Mouse (Mus musculus): ENCODE data around the gene Cd8b1. TPM values are rescaled to one million over a fixed set of nuclear protein-coding genes. Genes with fewer than 3 reads are reported as not detected.
A peak's percentile ranks its signal among the peaks of the same experiment; 100 is the strongest.

Gene Cd8b1
- total RNA-seq, 1 experiment from 2014 or later: not detected

DNA sequence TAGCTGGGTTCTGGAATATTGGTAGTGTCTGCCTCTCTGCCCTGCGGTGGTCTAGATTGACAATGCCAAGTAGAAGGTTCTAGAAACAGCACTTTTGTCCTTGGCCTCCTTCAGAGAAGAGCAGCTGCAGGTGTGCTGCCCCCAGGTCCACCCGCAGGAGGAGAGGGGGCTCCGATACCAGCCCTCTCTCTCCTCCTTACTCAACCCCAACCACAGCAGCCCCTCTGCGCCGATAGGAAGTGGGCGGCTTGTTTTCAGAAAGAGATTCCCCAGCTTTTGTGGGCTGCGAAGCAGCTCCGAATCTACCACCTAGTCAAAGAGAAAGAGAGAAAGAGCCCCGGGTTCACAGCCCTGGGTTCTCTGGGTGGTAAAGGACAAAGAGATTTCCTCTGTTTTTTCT, 18.6 kb downstream of the Cd8b1 start:
- no peak for ATAC-seq (replicated peaks; ENCODE audit: low read depth, poor library complexity, severe bottlenecking)

DNA sequence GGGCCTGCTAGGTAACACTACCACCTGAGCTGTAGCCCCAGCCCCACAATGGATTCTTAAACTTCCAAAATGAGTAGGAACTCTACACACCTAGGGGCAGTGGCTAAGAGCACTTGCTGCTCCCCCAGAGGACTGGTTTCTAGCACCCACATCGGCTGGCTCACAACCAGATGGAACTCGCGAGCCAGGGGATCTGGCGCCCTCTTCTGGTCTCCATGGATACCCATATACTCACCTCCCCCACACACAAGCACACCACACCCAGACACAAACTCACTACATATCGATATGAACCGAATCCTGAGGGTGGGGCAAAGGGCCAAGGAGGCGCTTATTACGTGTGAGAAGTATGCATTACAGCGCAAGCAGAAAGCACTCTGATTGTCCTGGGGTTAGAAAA, 25.4 kb downstream of the Cd8b1 start:
- no peak for ATAC-seq (replicated peaks; ENCODE audit: low read depth, poor library complexity, severe bottlenecking)

DNA sequence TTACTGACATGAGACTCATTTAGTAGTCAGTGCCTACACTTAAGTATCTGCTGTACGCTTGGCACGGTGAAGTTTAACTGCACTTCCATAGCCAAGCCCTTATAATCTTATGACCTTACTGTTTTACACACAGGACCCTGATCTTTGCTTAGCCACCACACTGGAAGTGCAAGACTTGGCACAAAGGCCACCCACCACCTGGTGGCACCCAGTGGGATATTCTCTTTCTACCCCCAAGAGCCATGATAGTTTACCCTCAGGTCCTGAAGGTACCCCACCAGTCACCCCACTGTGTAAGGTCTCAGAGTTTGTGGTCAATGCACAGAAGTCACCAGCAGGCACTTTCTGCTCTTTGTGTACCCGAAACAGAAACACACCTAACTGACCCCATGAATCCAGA, 28.6 kb downstream of the Cd8b1 start:
- 0 out of 2 replicates have a peak, but pooled peaks have one; percentile 22 for ATAC-seq (replicated peaks; ENCODE audit: low read depth, poor library complexity, severe bottlenecking)

- no peak for ATAC-seq (replicated peaks; ENCODE audit: low read depth, poor library complexity, severe bottlenecking)
Measured at GRCm38 (mm10) chr6:71352201-71352600, 29.6 kb downstream of the Cd8b1 start.

GRCm38 (mm10) chr6:71352866-71353427, 30.4 kb downstream of the Cd8b1 start:
- no peak for ATAC-seq (replicated peaks; ENCODE audit: low read depth, poor library complexity, severe bottlenecking)

DNA sequence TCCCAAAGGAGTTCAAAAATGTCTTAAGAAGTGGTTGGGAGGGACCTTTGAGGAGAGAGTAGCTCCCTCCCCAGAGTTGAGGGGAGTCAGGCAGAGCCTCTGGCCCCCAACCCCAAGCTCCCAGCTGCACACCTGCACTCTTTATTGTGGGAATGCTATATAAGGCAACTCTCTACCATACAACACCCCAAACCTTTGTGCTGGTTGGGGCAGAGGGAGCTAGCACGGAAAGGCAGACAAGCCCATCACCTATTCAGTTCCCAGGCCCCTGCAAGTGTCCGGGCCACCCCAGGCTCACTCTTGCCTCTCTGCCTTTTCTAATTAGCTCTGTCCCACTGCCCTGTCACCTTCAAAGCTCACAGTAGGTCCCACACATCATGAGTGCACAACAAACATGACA, 31.1 kb downstream of the Cd8b1 start:
- no peak for ATAC-seq (replicated peaks; ENCODE audit: low read depth, poor library complexity, severe bottlenecking)

GRCm38 (mm10) chr6:71357493-71357892, 34.9 kb downstream of the Cd8b1 start:
- no peak for ATAC-seq (replicated peaks; ENCODE audit: low read depth, poor library complexity, severe bottlenecking)

- ATAC-seq (replicated peaks; ENCODE audit: low read depth, poor library complexity, severe bottlenecking): no peak
Measured at GRCm38 (mm10) chr6:71360221-71360620, 37.6 kb downstream of the Cd8b1 start.

DNA sequence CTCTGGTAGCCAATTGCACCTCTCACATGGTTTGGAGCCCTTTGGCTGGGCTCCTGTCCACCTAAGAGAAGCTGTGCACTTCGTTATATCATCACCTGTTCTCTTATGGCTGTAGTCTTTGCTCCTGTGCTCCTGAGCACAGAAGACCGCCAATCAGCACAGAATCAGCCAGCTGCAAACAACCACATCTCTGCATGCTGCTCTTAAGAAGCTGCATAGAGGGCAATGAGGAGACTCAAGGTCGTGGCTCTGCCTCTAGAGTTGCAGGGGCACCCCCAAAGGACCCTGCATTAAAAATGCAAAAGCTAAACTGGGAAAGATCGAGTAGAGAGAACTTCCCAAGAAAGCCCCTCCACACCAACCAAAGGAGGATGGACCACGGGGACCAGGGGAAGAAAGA, 38.2 kb downstream of the Cd8b1 start:
- no peak for ATAC-seq (replicated peaks; ENCODE audit: low read depth, poor library complexity, severe bottlenecking)

DNA sequence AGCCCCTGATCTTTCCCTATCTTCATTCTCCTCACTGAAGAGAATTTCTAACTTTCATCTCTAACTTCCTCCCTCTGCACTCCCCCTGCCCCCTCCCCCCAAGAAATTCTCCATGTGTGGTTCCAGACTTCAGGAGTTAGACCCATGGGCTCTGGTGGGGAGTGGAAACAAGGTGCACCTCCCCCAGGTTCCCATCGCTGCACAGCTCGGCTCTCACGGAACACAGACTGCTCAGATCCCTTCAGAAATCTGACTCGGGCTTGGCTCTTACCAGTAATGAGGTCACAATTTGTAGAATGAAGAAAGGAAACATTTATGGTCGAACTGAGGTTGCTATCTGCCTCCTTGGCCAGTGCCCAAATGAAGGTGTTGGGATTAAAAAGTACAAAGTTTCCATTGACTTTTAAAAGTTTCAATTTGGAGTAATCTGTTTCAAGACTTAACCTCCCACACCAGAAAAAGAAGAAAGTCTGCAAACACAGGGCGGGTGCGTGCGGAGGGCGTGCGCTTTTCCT, 38.6 kb downstream of the Cd8b1 start:
- ATAC-seq (replicated peaks; ENCODE audit: low read depth, poor library complexity, severe bottlenecking): no peak

DNA sequence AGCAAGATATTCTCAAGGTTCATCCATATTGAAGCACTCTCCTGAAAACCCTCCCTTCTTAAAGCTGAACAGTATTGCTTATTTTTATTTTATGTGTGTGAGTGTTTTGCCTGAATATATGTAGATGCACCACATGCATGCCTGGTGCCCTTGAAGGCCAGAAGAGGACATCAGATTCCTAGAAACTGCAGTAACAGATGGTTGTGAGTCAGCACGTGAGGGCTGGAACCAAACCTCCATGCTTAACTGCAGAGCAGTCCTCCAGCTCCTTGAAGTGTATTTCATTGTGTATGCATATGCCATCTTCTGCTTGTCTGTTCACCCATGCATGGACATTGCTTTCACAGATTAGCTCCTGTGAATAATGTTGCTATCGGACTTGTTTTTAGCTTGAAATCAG, 41.4 kb downstream of the Cd8b1 start:
- no peak for ATAC-seq (replicated peaks; ENCODE audit: low read depth, poor library complexity, severe bottlenecking)

DNA sequence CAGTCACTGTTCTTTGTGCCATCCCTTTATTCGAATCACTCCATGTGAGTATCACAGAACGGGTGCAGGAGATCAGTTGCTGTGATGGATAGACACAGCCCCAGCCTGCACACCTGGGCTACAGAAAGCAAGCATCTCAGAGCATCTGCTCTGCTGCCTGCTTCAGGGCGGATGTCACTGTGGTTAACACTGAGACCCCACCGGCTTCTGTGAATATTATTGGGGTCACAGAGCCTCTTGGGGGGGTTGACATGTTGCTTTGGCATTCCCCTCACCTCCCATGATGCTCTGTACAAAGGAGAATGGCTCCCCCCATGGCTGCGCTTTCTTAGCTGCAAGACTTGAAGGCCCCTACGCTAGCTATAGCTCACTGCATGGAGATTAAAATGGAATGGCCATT, 46.8 kb downstream of the Cd8b1 start:
- ATAC-seq (replicated peaks; ENCODE audit: low read depth, poor library complexity, severe bottlenecking): no peak

- ATAC-seq (replicated peaks; ENCODE audit: low read depth, poor library complexity, severe bottlenecking): no peak
Measured at GRCm38 (mm10) chr6:71371085-71371605, 48.6 kb downstream of the Cd8b1 start.

DNA sequence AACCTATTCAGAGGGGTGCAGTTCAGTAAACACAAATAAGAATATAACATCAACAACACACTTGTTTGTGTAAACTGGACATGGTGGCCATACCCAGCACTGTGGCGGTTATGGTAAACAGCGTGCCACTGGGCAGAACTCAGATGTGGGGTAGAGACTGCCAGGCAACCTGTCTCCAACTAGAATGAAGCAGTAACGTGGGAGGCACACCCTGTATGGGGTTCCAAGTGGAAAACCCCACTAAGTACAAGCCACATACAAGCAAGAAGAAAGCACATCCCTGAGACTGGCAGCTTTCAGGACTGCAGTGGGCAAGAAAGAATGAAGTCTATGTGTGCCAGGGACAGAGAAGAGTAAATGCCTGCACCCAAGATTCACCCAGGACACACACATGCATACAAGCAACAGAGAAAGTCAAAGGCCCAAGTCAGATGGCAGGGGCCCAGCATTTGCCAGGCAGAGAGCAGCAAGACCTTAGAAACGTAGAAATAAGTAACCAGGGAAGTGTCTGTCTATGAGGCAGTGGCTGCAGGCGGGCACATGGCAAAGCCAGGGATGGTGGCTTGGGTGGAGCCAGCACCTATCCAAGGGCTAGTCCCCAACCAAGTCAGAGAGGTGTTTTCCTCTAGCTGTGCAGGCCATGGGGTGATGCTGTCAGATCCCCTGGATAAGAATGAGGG, 49.6 kb downstream of the Cd8b1 start:
- no peak for ATAC-seq (replicated peaks; ENCODE audit: low read depth, poor library complexity, severe bottlenecking)

- ATAC-seq (replicated peaks; ENCODE audit: low read depth, poor library complexity, severe bottlenecking): no peak
Measured at GRCm38 (mm10) chr6:71373249-71373775, 50.7 kb downstream of the Cd8b1 start, which contains the start of gene Cd8a. Gene Cd8a (plus strand): TSS chr6:71373427.

DNA sequence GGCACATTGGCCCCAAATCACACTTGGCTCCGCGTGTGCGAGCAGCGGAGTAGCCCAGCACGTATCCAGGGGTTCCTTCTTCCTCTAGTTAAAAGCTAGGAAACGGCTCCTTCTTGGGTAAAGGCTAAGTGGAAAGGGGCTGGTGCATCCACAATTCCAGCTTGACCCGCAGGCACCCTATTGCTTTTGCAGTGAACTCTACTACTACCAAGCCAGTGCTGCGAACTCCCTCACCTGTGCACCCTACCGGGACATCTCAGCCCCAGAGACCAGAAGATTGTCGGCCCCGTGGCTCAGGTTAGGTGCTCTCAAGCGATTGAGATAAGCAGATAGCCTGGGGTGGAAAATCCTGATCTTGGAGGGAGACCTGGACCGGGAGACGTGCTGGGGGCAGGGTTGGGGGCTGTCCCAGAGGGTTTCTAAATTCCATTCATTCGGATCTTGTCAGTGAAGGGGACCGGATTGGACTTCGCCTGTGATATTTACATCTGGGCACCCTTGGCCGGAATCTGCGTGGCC, 51.8 kb downstream of the Cd8b1 start:
- no peak for ATAC-seq (replicated peaks; ENCODE audit: low read depth, poor library complexity, severe bottlenecking)

- ATAC-seq (replicated peaks; ENCODE audit: low read depth, poor library complexity, severe bottlenecking): no peak
Measured at GRCm38 (mm10) chr6:71374921-71375320, 52.3 kb downstream of the Cd8b1 start.

GRCm38 (mm10) chr6:71376711-71377110, 54.1 kb downstream of the Cd8b1 start:
- ATAC-seq (replicated peaks; ENCODE audit: low read depth, poor library complexity, severe bottlenecking): no peak

GRCm38 (mm10) chr6:71381654-71382053, 59.1 kb downstream of the Cd8b1 start:
- no peak for ATAC-seq (replicated peaks; ENCODE audit: low read depth, poor library complexity, severe bottlenecking)

Data from common myeloid progenitor, adult 5-6 weeks (primary cell).